Mouse (Mus musculus) liver, embryonic 14 days (tissue): Measurements from ENCODE around the gene Ffar2. TPM values are rescaled to one million over a fixed set of nuclear protein-coding genes. Genes with fewer than 3 reads are reported as not detected.

Source experiments
- polyA plus RNA-seq: library from polyadenylated mRNA; depleted of rRNA; stranded (reverse); fragments of >200 nt; gene quantifications from 2 replicates; pipeline ENCODE4 v1.2.3, GENCODE M21; 2012; rRNA removed

Ffar2 gene
- polyA plus RNA-seq = 0.31 and 0.33 TPM in 2 replicates

DNA sequence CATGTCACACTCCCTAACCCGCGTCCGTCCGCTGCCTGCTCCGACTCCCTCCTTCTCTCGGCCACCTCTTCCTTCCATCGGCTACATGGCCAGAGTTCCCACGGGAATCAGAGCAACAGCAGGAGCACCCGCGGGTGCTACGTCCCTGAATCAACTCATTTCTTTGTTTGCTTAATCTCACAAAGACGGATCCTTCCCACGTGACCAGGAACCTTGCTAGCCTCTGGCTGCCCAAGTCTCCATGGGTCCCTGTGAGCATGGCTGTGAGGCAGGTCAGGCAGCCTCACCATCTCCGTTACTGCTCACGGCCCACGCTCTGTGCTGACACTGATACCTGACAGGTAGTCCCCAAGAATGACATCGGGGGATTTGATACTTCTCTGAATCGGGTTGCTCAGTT lies at the start of gene Ffar2:
TSS of gene Ffar2 (minus strand) at position 101 of the 400 bp plus-strand sequence.

DNA sequence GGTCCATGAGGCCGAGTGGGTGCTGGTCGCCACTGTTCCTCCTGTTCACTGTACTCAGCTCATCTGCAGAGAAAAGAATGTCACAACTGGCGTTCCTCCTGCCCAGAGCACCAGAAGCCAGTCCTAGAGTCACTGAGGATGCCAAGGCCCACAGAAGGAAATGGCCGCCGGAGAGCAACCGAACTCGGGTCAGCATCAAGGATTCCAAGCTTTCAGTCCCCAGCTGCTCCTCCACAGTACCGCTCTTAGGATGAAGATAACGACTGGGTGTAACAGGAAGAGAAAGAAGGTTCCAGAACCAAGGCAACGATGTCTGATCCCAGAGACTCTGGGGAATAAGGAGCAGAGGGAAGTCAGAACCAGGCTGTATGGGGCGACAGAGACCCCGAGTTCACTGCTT lies 37.9 kb upstream of the Ffar2 start, which contains the start of gene Ffar1:
TSS of gene Ffar1 (minus strand) at position 101 of the 400 bp plus-strand sequence.

DNA sequence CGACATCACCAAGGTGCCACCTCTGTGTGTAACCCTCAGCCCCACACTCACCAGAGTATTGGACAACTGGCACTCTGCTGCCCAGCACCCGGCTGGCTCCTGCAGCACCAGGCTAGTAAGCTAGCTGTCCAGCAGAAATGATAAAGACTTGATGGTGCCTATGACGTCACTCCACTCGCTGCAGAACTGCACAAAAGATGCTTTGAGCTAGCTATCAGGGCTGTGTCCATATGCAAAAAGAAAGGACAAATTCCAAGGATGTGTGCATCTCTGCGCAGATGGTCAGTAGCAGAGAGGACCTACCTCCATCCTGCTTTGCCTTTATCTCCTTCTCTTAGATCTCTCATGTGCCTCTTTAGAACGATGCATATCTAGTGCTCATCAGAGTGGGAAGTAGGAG lies 32.5 kb upstream of the Ffar2 start, which contains the start of gene Ffar3:
TSS of gene Ffar3 (minus strand) at position 101 of the 400 bp plus-strand sequence.

DNA sequence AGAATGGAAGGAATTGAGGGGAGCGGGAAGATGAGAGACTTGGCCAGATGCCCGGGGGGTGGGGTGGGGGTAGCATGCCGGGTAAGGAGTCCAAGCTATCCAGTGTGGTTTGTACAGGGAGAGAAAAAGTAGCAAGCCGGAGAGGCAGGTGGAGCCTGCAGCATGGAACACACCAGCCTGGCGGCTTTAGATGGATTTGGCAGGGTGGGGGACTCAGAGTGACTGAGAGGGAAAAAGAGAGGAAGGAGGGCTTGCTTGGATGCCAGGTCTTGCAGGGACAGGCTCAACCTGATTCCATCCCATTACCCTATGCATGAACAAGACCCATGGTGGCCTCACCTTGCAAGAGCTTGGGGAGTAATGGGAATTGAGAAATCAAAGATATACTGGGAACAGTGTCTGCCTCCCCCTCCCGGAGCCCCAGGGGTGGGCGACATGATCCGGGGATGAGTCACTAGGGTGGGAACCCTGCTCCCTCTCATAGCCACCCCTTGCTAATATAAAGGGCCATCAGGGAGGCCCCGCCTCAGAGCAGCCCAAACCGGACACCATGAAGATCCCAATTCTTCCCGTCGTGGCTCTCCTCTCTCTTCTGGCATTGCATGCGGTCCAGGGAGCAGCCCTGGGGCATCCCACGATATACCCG lies 36.1 kb downstream of the Ffar2 start, which contains the start of gene Krtdap:
TSS of gene Krtdap (plus strand) at position 520 of the 646 bp plus-strand sequence.

Other genes starting within 250 kb of the Ffar2 start
- 9.7 and 11.2 TPM in 2 replicates for gene Kmt2b, start 235.0 kb downstream of the Ffar2 start, polyA plus RNA-seq
- 0.03 and 0.09 TPM in 2 replicates for gene Zbtb32, start 224.9 kb downstream of the Ffar2 start, polyA plus RNA-seq
- gene Upk1a, start 210.9 kb downstream of the Ffar2 start, polyA plus RNA-seq = 0.21 and 0.71 TPM in 2 replicates
- 430 and 478 TPM in 2 replicates for gene Cox6b1, start 197.6 kb downstream of the Ffar2 start, polyA plus RNA-seq
- 0.03 TPM in 1 of 2 replicates, not detected in the other for gene Etv2, start 187.9 kb downstream of the Ffar2 start, polyA plus RNA-seq
- gene Rbm42, start 173.5 kb downstream of the Ffar2 start, polyA plus RNA-seq = 21.9 and 25.1 TPM in 2 replicates
- gene Haus5, start 158.8 kb downstream of the Ffar2 start, polyA plus RNA-seq = 24.1 and 28.2 TPM in 2 replicates
- gene Pmis2, start 152.2 kb downstream of the Ffar2 start, polyA plus RNA-seq = not detected in 2 replicates
- 0.09 and 0.21 TPM in 2 replicates for gene 2200002J24Rik, start 124.8 kb downstream of the Ffar2 start, polyA plus RNA-seq
- gene Atp4a, start 111.6 kb downstream of the Ffar2 start, polyA plus RNA-seq = 0.74 and 0.90 TPM in 2 replicates
- gene Tmem147, start 94.2 kb downstream of the Ffar2 start, polyA plus RNA-seq = 56.5 and 63.8 TPM in 2 replicates
- not detected in 2 replicates for gene Gapdhs, start 80.1 kb downstream of the Ffar2 start, polyA plus RNA-seq
- 0.61 and 0.74 TPM in 2 replicates for gene Sbsn, start 72.3 kb downstream of the Ffar2 start, polyA plus RNA-seq
- 0.16 and 0.25 TPM in 2 replicates for gene Dmkn, start 60.0 kb downstream of the Ffar2 start, polyA plus RNA-seq
- gene Krtdap, start 35.9 kb downstream of the Ffar2 start, polyA plus RNA-seq = 0.20 TPM in 1 of 2 replicates, not detected in the other
- not detected in 2 replicates for gene Ffar3, start 32.4 kb upstream of the Ffar2 start, polyA plus RNA-seq
- gene Ffar1, start 37.8 kb upstream of the Ffar2 start, polyA plus RNA-seq = not detected in 2 replicates
- 0.23 and 0.37 TPM in 2 replicates for gene Cd22, start 56.6 kb upstream of the Ffar2 start, polyA plus RNA-seq
- gene Mag, start 91.1 kb upstream of the Ffar2 start, polyA plus RNA-seq = 0.17 and 0.22 TPM in 2 replicates
- gene Hamp2, start 100.9 kb upstream of the Ffar2 start, polyA plus RNA-seq = not detected in 2 replicates
- gene Hamp, start 120.3 kb upstream of the Ffar2 start, polyA plus RNA-seq = 11.4 and 20.4 TPM in 2 replicates
- gene Usf2, start 133.0 kb upstream of the Ffar2 start, polyA plus RNA-seq = 45.8 and 51.7 TPM in 2 replicates
- gene Lsr, start 149.7 kb upstream of the Ffar2 start, polyA plus RNA-seq = 11.5 and 13.7 TPM in 2 replicates
- gene Fam187b, start 150.0 kb upstream of the Ffar2 start, polyA plus RNA-seq = 1.3 TPM in 2 replicates
- gene Fxyd5, start 218.7 kb upstream of the Ffar2 start, polyA plus RNA-seq = 10.0 and 11.3 TPM in 2 replicates
- 0.06 and 0.17 TPM in 2 replicates for gene Fxyd7, start 227.7 kb upstream of the Ffar2 start, polyA plus RNA-seq
- gene Fxyd1, start 233.4 kb upstream of the Ffar2 start, polyA plus RNA-seq = 25.3 and 31.9 TPM in 2 replicates
- gene Lgi4, start 235.6 kb upstream of the Ffar2 start, polyA plus RNA-seq = 0.03 and 0.06 TPM in 2 replicates